Mouse (Mus musculus): ENCODE results near the gene Rela.

GRCm38 (mm10) chr19:5668372-5668771, 31.1 kb downstream of the Rela start:
- no peak for TF ChIP-seq CTCF (IDR thresholded peaks at IDR 0.05)
- TF ChIP-seq EP300 (IDR thresholded peaks at IDR 0.05), result no peak

All from lung, postnatal 0 days (tissue).